Mouse (Mus musculus): Measurements from ENCODE around the gene Syt9. TPM values are rescaled to one million over a fixed set of nuclear protein-coding genes. Genes with fewer than 3 reads are reported as not detected.

The Syt9 gene
- polyA plus RNA-seq, 1 experiment from 2014 or later: 6.9 TPM

DNA sequence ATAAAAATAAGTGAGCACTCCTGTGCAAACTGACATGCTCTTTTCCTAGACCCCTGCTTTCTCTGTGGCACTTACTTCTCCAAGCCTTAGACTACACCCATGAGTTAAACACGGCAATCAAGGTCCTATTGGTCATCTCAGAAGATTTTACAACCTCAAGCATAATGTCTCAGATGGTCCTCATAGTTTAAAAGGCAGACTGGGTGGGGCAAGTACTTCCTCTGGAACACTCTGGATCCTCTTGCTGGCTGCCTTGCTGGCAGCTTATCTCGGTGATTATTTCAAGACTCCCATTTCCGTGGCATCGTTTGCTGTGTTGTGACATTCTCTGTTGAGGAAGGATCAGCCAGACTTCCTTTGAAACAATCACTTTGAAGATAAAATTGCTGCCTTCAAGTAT, 169.5 kb downstream of the Syt9 start:
- 31% methylated on average over 4 of the region's 4 CpGs for WGBS
- Histone ChIP-seq H3K9me3 (ENCODE audit: control insufficient read depth, low read length) (no peaks in the 10 kb centered on the region), H3K27ac (ENCODE audit: low read depth) (no peak overlapping the region), H3K4me1 (replicated peaks; ENCODE audit: control insufficient read depth, insufficient read depth, low read length) (no peaks in the 10 kb centered on the region), H3K4me2 (ENCODE audit: low read length) (no peak overlapping the region), H3K27me3 (replicated peaks; ENCODE audit: control insufficient read depth, insufficient read depth, low read length) (no peaks in the 10 kb centered on the region), H3K36me3 (ENCODE audit: control insufficient read depth, insufficient read depth, low read length) (no peaks in the 10 kb centered on the region), H3K4me3 (ENCODE audit: low read depth, low read length) (no peak overlapping the region), H3K9ac (ENCODE audit: low read length) (no peak overlapping the region)
- no peak for ATAC-seq (replicated peaks; ENCODE audit: low FRiP score, low TSS enrichment, low read depth)
- DNase-seq (ENCODE audit: low spot score): no peak

DNA sequence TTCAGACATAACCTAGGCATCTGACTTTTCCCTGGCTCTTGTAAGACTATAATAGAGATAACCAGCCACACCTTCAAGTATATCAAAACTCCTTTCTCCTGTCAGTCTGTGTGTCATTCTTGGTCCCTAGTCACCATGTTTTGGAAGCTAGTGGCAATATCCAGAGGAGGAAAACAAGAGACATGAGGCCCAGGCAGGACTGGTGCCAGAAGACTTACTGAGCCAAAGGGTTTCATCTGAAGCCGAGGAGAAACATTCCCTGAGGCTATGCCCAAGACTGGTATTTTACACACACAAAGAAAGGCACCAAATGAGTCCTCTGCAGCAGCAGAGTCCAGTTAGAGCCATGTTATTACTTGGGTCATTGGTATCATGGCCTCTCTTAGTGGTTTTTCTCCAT, 174.5 kb downstream of the Syt9 start:
- Histone ChIP-seq H3K4me1 (replicated peaks; ENCODE audit: control insufficient read depth, insufficient read depth, low read length) (no peaks in the 10 kb centered on the region), H3K36me3 (ENCODE audit: control insufficient read depth, insufficient read depth, low read length) (no peaks in the 10 kb centered on the region), H3K9ac (ENCODE audit: low read length) (no peak overlapping the region), H3K9me3 (ENCODE audit: control insufficient read depth, low read length) (no peaks in the 10 kb centered on the region), H3K27me3 (replicated peaks; ENCODE audit: control insufficient read depth, insufficient read depth, low read length) (no peaks in the 10 kb centered on the region), H3K4me3 (ENCODE audit: low read depth, low read length) (no peak overlapping the region), H3K27ac (ENCODE audit: low read depth) (no peak overlapping the region), H3K4me2 (ENCODE audit: low read length) (no peak overlapping the region)
- DNase-seq (ENCODE audit: low spot score) (no peak), ATAC-seq (replicated peaks; ENCODE audit: low FRiP score, low TSS enrichment, low read depth) (no peak)
- 62% methylated on average over 1 of the region's 1 CpGs for WGBS

DNA sequence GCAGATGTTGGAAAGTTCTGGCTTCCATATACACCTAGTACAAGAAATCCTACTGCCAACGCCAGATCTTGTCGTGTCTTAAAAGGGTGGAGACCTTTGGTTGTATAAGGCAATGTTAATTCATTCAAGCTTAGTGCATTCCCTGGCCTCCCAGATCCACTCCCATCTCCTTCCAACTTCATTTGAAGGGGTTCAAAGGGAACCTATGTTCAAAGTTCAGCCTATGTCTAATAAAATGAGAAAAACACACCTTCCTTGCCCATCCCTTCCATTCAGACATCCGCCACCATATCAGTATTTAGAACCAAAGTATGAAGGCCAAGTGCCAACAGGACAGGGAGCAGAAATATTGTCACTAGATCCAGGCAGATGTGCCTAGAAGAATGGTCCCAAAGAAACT, 177.3 kb downstream of the Syt9 start:
- 88% methylated on average over 3 of the region's 3 CpGs for WGBS
- no peak overlapping the region for H3K4me2 ChIP-seq (ENCODE audit: low read length)
- H3K9me3 ChIP-seq (ENCODE audit: control insufficient read depth, low read length): no peaks in the 10 kb centered on the region
- H3K27me3 ChIP-seq (replicated peaks; ENCODE audit: control insufficient read depth, insufficient read depth, low read length): no peaks in the 10 kb centered on the region
- no peaks in the 10 kb centered on the region for H3K4me1 ChIP-seq (replicated peaks; ENCODE audit: control insufficient read depth, insufficient read depth, low read length)
- no peak overlapping the region for H3K27ac ChIP-seq (ENCODE audit: low read depth)
- DNase-seq (ENCODE audit: low spot score) (no peak), ATAC-seq (replicated peaks; ENCODE audit: low FRiP score, low TSS enrichment, low read depth) (no peak)
- no peak overlapping the region for H3K9ac ChIP-seq (ENCODE audit: low read length)
- no peak overlapping the region for H3K4me3 ChIP-seq (ENCODE audit: low read depth, low read length)
- H3K36me3 ChIP-seq (ENCODE audit: control insufficient read depth, insufficient read depth, low read length): no peaks in the 10 kb centered on the region

DNA sequence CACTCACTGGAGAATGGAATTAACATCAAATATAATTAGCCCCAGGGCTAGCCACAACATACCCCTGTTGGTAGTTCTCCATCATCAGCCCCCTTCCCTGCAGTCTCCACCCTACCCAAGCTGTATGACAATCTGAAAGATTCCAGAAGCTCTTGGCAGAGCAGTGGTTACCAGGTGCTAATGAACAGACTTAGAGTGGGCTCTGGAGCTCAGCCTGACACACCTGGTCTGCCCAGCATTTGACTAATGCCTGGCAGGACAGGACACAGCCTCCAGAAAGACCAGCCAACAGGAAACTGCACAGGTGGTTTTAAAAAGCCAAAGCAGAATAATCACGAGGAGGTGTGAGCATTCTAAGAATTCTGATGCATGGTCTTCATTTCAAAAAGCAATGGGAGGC, 182.9 kb downstream of the Syt9 start:
- 55% methylated on average over 1 of the region's 1 CpGs for WGBS
- ATAC-seq (replicated peaks; ENCODE audit: low FRiP score, low TSS enrichment, low read depth) (no peak), DNase-seq (ENCODE audit: low spot score) (no peak)
- no peaks in the 10 kb centered on the region for H3K9me3 ChIP-seq (ENCODE audit: control insufficient read depth, low read length)
- no peaks in the 10 kb centered on the region for H3K4me1 ChIP-seq (replicated peaks; ENCODE audit: control insufficient read depth, insufficient read depth, low read length)
- no peak overlapping the region for H3K4me2 ChIP-seq (ENCODE audit: low read length)
- H3K36me3 ChIP-seq (ENCODE audit: control insufficient read depth, insufficient read depth, low read length): no peaks in the 10 kb centered on the region
- H3K4me3 ChIP-seq (ENCODE audit: low read depth, low read length): no peak overlapping the region
- no peak overlapping the region for H3K9ac ChIP-seq (ENCODE audit: low read length)
- no peaks in the 10 kb centered on the region for H3K27me3 ChIP-seq (replicated peaks; ENCODE audit: control insufficient read depth, insufficient read depth, low read length)
- H3K27ac ChIP-seq (ENCODE audit: low read depth): no peak overlapping the region

DNA sequence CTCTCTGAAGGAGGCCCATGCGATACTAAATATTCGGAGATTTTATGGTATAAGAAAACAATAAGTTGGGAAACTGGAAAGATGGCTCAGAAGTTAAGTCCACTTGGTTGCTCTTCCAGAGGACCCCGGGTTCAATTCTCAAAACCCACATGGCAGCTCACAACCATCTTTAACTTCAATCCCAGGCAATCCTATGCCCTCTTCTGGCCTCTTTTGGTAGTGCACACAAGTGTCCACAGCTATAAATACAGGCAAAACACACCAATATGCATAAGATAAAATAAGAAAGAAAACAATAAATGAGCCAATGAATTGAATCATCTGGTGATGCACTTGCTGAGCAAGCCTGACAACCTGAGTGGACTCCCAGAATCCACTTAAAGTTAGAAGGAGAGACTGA, 185.4 kb downstream of the Syt9 start:
- ATAC-seq (replicated peaks; ENCODE audit: low FRiP score, low TSS enrichment, low read depth) (no peak), DNase-seq (ENCODE audit: low spot score) (no peak)
- 92% methylated on average over 3 of the region's 3 CpGs for WGBS
- no peak overlapping the region for H3K4me3 ChIP-seq (ENCODE audit: low read depth, low read length)
- H3K27me3 ChIP-seq (replicated peaks; ENCODE audit: control insufficient read depth, insufficient read depth, low read length): no peaks in the 10 kb centered on the region
- no peaks in the 10 kb centered on the region for H3K4me1 ChIP-seq (replicated peaks; ENCODE audit: control insufficient read depth, insufficient read depth, low read length)
- no peak overlapping the region for H3K9ac ChIP-seq (ENCODE audit: low read length)
- H3K36me3 ChIP-seq (ENCODE audit: control insufficient read depth, insufficient read depth, low read length): no peaks in the 10 kb centered on the region
- no peaks in the 10 kb centered on the region for H3K9me3 ChIP-seq (ENCODE audit: control insufficient read depth, low read length)
- H3K4me2 ChIP-seq (ENCODE audit: low read length): no peak overlapping the region
- H3K27ac ChIP-seq (ENCODE audit: low read depth): no peak overlapping the region

DNA sequence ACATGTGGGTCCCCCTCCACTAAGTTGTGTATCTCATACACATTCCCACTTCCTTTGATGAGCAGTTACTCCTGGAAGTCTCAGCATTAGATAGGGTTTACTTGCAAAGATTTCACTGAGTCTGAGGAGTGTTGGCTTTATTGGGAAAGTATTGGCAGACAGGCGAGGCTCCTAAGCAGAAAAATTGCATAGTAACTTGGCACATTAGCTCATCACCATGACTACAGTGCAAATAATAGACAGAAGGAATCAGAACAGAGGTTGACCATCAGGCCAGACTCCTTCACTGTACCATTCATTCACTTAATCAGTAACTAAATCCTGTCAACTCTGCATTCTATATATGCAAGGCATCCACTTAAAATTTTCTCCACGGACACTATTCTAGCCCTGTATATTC, 190.1 kb downstream of the Syt9 start:
- no peak overlapping the region for H3K4me3 ChIP-seq (ENCODE audit: low read depth, low read length)
- H3K4me2 ChIP-seq (ENCODE audit: low read length): no peak overlapping the region
- H3K27me3 ChIP-seq (replicated peaks; ENCODE audit: control insufficient read depth, insufficient read depth, low read length): no peaks in the 10 kb centered on the region
- no peaks in the 10 kb centered on the region for H3K4me1 ChIP-seq (replicated peaks; ENCODE audit: control insufficient read depth, insufficient read depth, low read length)
- no peak overlapping the region for H3K9ac ChIP-seq (ENCODE audit: low read length)
- DNase-seq (ENCODE audit: low spot score) (no peak), ATAC-seq (replicated peaks; ENCODE audit: low FRiP score, low TSS enrichment, low read depth) (no peak)
- 58% methylated on average over 2 of the region's 2 CpGs for WGBS
- H3K36me3 ChIP-seq (ENCODE audit: control insufficient read depth, insufficient read depth, low read length): no peaks in the 10 kb centered on the region
- H3K27ac ChIP-seq (ENCODE audit: low read depth): no peak overlapping the region
- H3K9me3 ChIP-seq (ENCODE audit: control insufficient read depth, low read length): 0 out of 2 replicates have a peak, but pooled peaks cover 2% of the 10 kb centered on the region

GRCm38 (mm10) chr7:107561584-107561983, 191.1 kb downstream of the Syt9 start:
- ATAC-seq (replicated peaks; ENCODE audit: low FRiP score, low TSS enrichment, low read depth): no peak
- WGBS: 74% methylated on average over 3 of the region's 3 CpGs
- Histone ChIP-seq H3K36me3 (ENCODE audit: control insufficient read depth, insufficient read depth, low read length) (no peaks in the 10 kb centered on the region), H3K9ac (ENCODE audit: low read length) (no peak overlapping the region), H3K4me2 (ENCODE audit: low read length) (no peak overlapping the region), H3K27me3 (replicated peaks; ENCODE audit: control insufficient read depth, insufficient read depth, low read length) (no peaks in the 10 kb centered on the region), H3K27ac (ENCODE audit: low read depth) (no peak overlapping the region), H3K9me3 (ENCODE audit: control insufficient read depth, low read length) (0 out of 2 replicates have a peak, but pooled peaks cover 3% of the 10 kb centered on the region), H3K4me3 (ENCODE audit: low read depth, low read length) (no peak overlapping the region), H3K4me1 (replicated peaks; ENCODE audit: control insufficient read depth, insufficient read depth, low read length) (no peaks in the 10 kb centered on the region; the same call in 1 of the 2 replicates)
- DNase-seq (ENCODE audit: low spot score): no peak

DNA sequence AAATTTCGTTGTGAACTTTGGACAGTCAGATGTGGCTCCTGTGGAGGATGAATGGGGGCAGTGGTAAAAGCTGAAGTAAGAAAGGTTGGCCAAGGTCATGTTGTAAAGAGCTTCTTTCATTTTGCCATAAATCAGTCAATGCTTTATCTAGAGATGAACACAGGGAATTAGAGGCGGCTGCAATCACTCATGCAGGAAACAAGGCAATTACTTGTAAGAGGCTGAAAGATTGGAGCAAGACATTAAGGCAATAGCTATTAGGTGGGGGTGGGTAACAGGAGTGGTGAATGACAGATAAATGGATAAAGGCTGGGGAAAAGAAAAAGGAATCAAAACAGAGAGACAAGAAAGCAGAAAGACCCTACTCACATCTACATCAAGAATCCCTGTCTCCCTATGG, 193.2 kb downstream of the Syt9 start:
- Histone ChIP-seq H3K4me2 (ENCODE audit: low read length) (no peak overlapping the region), H3K36me3 (ENCODE audit: control insufficient read depth, insufficient read depth, low read length) (no peaks in the 10 kb centered on the region), H3K4me3 (ENCODE audit: low read depth, low read length) (no peak overlapping the region), H3K4me1 (replicated peaks; ENCODE audit: control insufficient read depth, insufficient read depth, low read length) (no peaks in the 10 kb centered on the region; the same call in 1 of the 2 replicates), H3K27ac (ENCODE audit: low read depth) (no peak overlapping the region), H3K27me3 (replicated peaks; ENCODE audit: control insufficient read depth, insufficient read depth, low read length) (no peaks in the 10 kb centered on the region), H3K9me3 (ENCODE audit: control insufficient read depth, low read length) (0 out of 2 replicates have a peak, but pooled peaks cover 3% of the 10 kb centered on the region), H3K9ac (ENCODE audit: low read length) (no peak overlapping the region)
- 24% methylated on average over 2 of the region's 2 CpGs for WGBS
- no peak for DNase-seq (ENCODE audit: low spot score)
- no peak for ATAC-seq (replicated peaks; ENCODE audit: low FRiP score, low TSS enrichment, low read depth)

DNA sequence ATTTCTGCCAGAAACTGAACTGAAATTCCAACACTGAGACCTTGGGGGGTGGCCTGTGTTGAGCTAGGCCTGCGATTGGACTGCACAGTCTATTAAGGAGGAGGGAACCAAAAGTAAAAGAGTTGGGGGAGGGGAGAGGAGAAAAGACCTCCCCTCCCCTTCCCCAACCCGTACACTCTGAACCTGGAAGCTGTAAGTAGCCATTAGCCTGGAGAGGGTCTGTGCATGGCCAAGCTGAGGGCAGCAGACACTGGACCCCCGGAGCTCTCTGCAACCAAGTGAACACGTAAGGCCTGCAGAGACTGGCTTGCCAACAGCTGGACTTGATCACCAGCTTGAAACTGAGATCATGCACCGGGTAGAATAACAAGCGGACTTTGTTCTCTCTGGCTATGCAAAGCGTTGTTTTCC, 196.7 kb downstream of the Syt9 start, which contains the start of gene Olfml1:
Gene Olfml1 (plus strand): TSS at position 186 of the 411 bp plus-strand sequence.
- peak within 1 kb of the TSS; percentile 87 for H3K27ac ChIP-seq (ENCODE audit: low read depth)
- peak within 1 kb of the TSS; percentile 43 for H3K4me3 ChIP-seq (ENCODE audit: low read depth, low read length)
- no peaks in the 10 kb centered on the region for H3K27me3 ChIP-seq (replicated peaks; ENCODE audit: control insufficient read depth, insufficient read depth, low read length)
- peak within 1 kb of the TSS; percentile 53 for H3K4me2 ChIP-seq (ENCODE audit: low read length)
- ATAC-seq (replicated peaks; ENCODE audit: low FRiP score, low TSS enrichment, low read depth) (peak; percentile 85), DNase-seq (ENCODE audit: low spot score) (peak; percentile 84)
- 0 out of 2 replicates have a peak, but pooled peaks cover 3% of the 10 kb centered on the region for H3K9me3 ChIP-seq (ENCODE audit: control insufficient read depth, low read length)
- WGBS: 9% methylated on average over 7 of the region's 7 CpGs
- peak within 1 kb of the TSS; percentile 27 for H3K9ac ChIP-seq (ENCODE audit: low read length)
- peaks cover 10% of the 10 kb centered on the region; the same call in 1 of the 2 replicates for H3K36me3 ChIP-seq (ENCODE audit: control insufficient read depth, insufficient read depth, low read length)
- H3K4me1 ChIP-seq (replicated peaks; ENCODE audit: control insufficient read depth, insufficient read depth, low read length): no peaks in the 10 kb centered on the region; the same call in 1 of the 2 replicates
